Mouse (Mus musculus) spleen, adult 2 months (tissue): ENCODE results near the gene Cacna1c.

Experiments used
- CTCF ChIP-seq: fragments of 200-500 bp; IDR thresholded peaks from 2 replicates; pipeline ENCODE4 v1.5.1; 2011; ENCODE audit warnings: mild to moderate bottlenecking, inconsistent platforms; ENCODE audit not compliant: insufficient read depth, insufficient read length, insufficient replicate concordance; ENCODE audit errors: extremely low read depth
- POLR2A ChIP-seq: fragments of 200-500 bp; IDR thresholded peaks from 2 replicates; pipeline ENCODE4 v1.6.1; 2011; ENCODE audit warnings: low read depth, low read length, inconsistent platforms

- TF ChIP-seq CTCF (no peak), POLR2A (no peak)
Observed at GRCm38 (mm10) chr6:119052366-119052765, 143.9 kb downstream of the Cacna1c start.
